Mouse (Mus musculus) colon, adult 2 months (tissue): ENCODE results near the gene Dicer1. TPM values are rescaled to one million over a fixed set of nuclear protein-coding genes. Genes with fewer than 3 reads are reported as not detected.

ENCODE experiments used
- polyA plus RNA-seq: library from polyadenylated mRNA; depleted of rRNA; stranded (reverse); fragments of >200 nt; gene quantifications from 2 replicates; pipeline ENCODE4 v1.2.3, GENCODE M21; 2012; rRNA removed

Dicer1 gene
- polyA plus RNA-seq, result 4.9 and 5.9 TPM in 2 replicates

GRCm38 (mm10) chr12:104751814-104752765, at the start of gene Dicer1:
Gene Dicer1 (minus strand): TSS chr12:104751952.

Other genes starting within 250 kb of the Dicer1 start
- gene Clmn, start 113.1 kb upstream of the Dicer1 start, polyA plus RNA-seq, result 20.5 and 23.9 TPM in 2 replicates